Mouse (Mus musculus) left cerebral cortex, postnatal 10 days (tissue): Measurements from ENCODE around the gene Fbxo42. TPM values are rescaled to one million over a fixed set of nuclear protein-coding genes. Genes with fewer than 3 reads are reported as not detected.

Experiments used
- DNase-seq, 2 experiments: peaks; one replicate each; pipeline ENCODE4 v3.0.0; 2021 to 2022; ENCODE audit warnings: low spot score in 2 of 2, mixed read lengths in 1 of 2; ENCODE audit errors: extremely low spot score in 1 of 2
- intact Hi-C: fragments of 180-260 bp; cut with DNase I; formaldehyde crosslinking; loops from one replicate; pipeline ENCODE4 v1.15.1; 2025
- total RNA-seq, 2 experiments: library from RNA; stranded (reverse); gene quantifications; 2 replicates each; pipeline ENCODE4 v1.2.3; 2021

The Fbxo42 gene
- total RNA-seq, 2 experiments from 2014 or later, result 35.2 to 35.4 TPM

DNA sequence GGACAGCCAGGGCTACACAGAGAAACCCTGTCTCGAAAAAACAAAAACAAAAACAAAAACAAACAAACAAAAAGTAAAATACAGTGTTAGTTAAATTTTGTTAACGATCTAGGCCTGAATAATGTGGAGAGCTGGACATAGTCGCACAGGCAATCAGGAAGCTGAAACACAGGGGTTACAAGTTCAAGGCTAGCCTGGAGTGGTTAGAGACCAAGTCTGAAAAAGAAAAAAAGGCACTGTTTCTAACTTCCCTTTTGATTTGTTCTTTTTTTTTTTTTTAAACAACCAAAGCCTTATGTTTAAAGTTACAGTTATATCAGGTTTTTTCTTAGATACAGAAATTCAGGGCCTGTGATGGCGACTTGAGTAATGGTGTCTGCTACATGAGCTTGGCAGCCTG is 12.5 kb downstream of the Fbxo42 start:
- no peak for DNase-seq

DNA sequence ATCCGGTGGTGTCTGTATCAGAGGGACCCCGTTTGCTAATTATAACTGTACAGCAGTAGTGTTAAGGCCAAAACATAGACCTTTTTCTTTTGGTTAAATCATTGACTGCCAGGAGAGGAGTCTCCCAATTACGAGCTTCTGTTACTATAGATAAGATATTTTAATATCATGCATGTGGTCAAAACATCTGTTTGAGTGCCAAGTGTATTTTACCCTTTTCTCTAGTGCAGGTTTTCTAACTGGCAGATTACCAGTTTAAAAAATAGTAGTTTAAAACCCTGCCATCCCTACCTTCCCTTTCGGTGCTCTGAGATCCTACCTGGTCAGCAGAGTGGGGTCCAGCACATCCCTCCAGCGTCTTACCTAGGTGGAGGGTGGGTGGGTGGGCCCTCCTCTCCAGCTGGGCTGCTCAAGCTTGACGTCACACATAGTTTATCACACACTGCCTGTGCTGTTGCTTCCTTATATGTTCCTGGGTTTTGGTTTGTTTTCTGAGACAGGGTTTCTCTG is 14.0 kb downstream of the Fbxo42 start:
- no peak for DNase-seq
- intact Hi-C loops, result no loop called here

More for the DNA sequence above, 12.5 kb downstream of the Fbxo42 start:
- intact Hi-C loops, result no loop called here

DNA sequence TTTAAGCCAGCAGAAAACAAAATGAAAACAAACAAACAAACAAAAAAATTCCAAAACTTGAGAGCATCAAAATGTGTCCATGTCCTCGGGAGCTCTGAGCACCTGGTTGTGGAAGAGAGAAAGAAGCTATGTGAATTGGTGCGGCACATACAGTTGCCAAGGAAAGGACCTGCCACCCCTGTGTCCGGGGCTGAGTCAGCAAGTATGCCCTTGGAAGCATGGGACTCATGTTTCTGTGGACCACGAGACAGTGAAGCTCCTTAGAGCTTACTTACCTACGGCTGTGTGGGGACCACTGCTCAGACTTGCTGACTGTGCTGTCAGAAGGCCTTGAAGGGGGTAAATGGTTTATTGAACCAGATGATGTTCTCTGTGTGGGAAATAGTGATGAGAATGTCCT is 16.0 kb downstream of the Fbxo42 start:
- DNase-seq, result no peak
- intact Hi-C loops, result no loop called here

DNA sequence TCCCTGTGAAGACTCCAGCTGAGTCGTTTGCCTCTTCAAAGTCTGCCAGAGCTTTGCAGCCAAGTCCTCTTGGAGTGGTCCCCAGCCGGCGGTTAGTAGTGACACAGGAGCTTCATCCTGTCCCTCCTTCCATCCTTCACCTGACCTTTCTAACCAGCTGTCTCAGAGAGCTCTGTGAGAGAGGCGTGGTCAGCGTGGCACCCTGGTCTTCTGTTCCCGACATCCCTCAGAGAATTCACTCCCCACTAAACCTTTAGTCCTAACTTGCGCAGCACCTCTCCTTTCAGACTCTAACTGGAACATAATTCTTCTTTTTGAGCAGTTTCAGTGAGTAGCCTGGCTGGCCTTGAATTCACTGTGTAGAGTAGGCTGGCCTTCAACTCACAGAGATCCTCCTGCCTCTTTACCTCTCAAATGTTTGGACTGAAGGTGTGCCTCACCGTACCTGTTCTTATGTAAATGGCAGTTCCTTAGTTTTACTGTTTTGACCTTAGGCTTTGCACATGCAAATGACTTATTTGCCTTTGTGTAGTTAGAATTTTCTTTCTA is 18.1 kb downstream of the Fbxo42 start:
- DNase-seq, result no peak
- intact Hi-C loops, result no loop called here

DNA sequence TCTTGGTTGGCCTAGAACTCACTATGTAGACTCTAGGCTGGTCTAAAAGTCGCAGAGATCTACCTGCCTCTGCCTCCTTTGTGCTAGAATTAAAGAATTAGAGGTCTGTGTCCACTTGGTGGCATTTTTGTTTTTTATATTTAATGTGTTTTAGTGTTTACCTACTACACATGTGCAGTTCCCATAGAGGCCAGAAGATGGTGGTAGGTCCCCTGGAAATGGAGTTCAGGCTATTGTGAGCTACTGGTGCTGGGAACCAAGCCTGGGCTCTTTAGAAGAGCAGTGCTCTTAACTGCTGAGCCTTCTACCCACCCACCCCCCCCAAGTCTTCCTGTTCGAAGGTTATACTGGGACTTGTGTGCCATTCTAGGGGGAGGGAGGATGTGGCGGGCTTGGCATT is 19.4 kb downstream of the Fbxo42 start:
- intact Hi-C loops, result no loop called here
- no peak for DNase-seq

DNA sequence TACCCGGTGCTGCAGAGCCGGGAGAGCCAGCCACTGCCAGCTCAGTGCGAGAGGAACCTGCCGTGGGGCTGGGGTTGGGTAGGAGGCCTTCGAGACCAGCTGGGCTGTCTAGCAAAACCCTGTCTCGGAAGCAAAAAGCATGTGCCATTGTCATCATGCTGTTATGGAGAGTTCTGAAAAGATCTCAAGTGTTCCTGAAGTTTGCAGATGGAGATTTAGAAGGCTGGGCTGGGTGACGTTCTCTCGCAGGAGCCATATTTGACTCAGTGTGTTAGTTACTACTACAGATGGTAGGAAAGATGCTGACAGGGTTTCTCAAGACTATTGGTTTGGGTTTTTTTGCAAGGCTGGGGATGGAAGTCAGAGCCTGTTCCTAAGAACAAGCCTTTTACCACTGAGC is 24.4 kb downstream of the Fbxo42 start:
- intact Hi-C loops, result no loop called here
- DNase-seq, result peak in 1 of 2 experiments; percentile 24

DNA sequence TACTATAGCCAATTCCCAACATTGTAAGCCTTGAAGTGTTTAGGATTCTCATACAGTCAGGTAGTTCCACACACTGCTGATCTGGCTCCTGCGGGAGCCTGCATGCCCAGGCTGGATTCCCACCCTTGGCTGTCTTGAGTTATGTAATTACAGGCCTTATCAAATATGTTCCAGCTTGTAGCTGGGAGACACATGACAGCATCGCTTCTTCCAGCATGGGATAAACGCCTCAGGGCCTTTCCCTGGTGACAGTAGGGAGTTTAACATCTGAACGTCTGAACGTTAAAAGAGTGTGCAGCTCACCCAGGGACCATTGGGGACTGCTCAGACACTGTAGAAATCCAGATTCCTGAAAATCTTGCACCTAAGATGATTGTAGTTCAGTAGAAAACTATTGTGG is 28.1 kb downstream of the Fbxo42 start:
- intact Hi-C loops, result no loop called here
- DNase-seq, result no peak

DNA sequence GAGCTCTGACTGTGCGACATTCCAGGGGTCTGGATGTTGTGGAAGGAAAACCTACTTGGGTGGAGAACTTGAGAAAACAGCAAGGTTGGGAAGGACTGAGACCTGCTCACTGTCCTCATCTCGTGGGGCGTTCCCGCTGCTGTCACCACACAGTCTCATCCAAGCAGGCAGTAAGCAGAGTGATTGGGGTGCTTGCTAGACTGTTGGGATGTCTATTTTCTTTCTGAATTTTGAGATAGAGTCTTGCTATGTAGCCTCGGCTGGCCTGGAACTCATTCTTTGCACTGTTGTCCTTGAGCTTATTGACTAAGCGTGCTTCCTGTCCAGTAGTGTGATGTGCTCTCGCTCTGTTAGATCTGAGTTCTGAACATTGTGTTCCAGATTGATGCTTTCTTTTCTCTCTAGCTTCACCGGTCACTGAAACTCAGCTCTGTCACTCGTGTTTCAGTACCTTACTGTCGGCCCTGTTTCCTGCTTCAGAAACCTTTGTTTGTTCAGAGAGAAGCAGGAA is 28.7 kb downstream of the Fbxo42 start:
- DNase-seq, result no peak
- intact Hi-C loops, result no loop called here

DNA sequence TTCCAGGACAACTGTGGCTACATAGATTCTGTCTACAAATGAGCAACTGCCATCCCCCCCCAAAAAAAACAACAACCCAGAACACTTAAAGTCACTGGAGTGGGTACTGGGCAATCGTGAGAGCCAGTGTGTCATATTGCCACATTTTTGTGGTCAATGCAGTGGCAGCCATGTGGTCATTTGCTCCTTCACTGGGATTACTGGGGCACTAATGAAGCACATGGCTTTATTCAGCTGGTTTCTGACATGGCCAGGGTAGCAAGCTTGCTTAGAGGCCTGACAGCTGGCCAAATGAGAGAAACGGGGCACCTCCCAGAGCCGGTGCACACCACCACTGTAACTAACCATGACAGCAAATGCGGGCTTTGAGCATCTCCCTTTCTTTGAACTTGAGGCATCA is 30.8 kb downstream of the Fbxo42 start:
- no peak for DNase-seq
- intact Hi-C loops, result no loop called here

DNA sequence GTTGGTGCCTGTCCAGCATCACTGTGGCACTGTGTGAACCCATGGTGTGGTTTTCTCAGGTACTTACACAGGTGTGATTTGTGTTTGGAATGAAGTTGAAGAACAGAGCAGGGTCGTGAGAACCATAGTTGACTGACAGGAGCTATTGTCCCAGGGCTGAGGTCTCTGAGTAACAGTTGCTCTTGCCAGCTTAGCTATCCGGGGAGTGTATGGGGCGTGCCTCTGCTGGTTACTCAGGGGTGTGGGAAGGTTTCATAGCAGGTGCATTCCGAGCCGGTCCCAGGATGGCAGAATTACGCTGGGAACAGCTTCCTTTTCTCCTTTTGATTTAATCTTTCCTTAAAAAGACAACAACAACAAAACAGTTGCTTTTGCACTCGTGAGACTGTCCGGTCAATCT is 33.1 kb downstream of the Fbxo42 start:
- DNase-seq, result no peak
- intact Hi-C loops, result no loop called here

DNA sequence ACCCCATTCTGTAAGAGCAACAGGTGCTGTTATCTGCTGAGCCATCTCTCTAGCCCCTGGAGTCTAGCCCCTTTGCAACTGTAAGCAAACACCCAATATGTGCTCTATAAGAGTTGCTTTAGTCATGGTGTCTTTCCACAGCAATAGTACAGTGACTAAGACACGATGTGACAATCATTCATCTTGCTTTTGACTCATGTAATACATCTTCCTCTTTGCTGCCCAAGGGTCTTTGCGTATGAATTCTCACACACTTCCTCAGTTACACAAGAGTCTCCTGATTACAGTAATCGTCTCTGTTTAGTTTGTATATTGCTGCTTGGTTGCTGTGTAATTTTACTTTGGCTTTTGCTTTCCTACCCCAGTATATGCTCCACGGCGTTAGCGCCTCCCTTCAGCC is 34.3 kb downstream of the Fbxo42 start:
- no peak for DNase-seq

DNA sequence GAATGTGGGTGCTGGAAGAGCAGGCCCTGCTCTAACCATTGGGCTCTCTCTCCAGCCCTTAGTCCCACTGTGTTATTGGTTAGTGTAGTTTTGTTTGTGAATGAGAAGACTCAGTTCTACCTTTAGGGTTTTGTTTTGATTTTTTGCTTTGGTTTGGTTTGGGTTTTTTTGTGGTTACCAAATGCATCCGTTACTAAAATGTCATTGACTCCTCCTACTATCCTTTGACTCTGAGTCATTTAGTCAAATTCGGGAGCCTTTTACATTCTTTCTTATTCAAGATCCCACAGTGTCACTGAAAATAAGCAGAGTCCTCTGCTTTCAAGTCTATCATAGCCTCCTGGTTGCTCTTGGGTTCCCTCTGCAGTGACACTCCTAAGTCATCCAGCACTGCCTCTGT is 36.2 kb downstream of the Fbxo42 start:
- no peak for DNase-seq
- intact Hi-C loops, result no loop called here

More for the DNA sequence above, 34.3 kb downstream of the Fbxo42 start:
- intact Hi-C loops, result no loop called here

DNA sequence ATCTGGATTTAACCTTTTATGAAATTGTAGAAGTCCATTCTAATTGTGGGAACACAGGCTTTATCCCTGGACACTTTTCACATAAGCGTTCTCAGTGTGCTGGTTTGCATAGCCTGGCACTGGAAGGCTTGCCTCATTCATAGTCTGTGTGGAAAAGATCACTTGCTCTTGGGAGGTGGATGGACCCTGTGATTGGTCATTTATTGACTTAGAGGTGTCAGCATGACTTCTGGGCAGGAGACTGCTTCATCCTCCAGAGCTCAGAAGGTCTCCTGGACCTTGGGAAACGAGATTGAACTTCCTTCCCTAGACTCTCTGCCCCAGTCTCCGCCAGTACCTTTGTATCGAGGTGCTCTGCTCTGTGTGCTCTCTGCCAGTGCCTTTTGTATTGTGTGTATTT is 36.7 kb downstream of the Fbxo42 start:
- DNase-seq, result no peak
- intact Hi-C loops, result no loop called here

DNA sequence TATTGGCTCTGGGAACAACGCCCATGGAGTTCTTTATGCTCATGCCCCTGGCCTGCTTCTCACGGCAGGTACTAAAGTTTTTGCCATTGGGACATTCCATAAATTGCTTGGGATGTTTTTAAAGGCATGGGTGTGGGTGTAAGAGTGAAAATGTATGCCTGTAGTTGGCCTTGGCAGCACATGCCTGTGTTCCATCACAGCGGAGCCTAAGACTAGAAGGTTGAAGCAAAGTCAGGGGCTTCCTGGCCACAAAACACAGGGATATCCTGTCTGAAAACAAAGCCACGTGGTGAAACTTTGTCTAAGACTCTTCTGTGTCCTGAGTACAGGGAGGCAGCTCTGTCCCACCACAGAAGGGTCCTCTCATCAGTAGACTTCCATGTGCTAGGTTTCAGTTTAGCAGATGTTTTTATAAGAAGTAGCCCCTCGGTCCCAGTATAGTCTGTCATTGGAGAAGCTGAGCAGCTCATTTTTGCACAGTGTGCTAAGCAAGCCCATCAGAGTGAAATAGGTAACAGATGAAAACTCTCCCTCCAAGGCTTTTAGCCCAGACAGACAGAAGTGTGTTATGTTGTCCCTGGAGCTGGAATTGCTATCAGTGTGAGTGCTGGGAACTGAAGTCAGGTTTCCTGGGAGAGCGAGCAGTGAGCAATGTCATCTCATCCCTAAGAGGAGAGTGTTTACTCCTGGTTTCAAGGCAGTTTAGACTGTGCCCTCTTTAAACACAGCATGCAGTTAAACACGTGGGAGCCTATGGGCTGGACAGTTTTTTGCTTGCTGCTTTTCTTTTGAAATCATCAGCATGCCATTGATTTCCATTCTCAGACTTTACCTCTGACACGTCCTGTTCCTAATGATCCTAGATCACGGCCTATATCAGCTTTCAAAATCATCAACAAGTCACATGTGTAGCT is 39.5 kb downstream of the Fbxo42 start:
- intact Hi-C loops, result no loop called here
- no peak for DNase-seq

DNA sequence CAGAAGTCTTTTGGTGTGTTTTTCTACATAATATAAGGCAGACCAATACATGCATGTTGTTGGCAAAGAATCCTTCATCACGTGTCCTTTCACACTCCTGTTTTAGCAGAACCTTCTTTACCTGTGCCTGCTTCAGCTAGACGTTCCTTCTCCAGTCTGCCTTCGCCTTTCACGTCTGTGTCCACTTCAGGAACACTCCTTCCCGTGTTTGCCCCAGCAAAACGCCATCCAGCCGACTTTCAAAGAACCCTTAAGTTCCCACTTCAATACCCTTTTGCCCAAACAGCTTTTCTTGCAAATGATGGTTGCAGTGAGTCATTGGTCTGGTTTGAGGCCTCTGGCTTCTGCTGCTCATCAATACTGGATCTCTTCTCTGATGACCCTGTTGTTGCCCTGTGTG is 43.6 kb downstream of the Fbxo42 start:
- intact Hi-C loops, result no loop called here
- DNase-seq, result no peak

DNA sequence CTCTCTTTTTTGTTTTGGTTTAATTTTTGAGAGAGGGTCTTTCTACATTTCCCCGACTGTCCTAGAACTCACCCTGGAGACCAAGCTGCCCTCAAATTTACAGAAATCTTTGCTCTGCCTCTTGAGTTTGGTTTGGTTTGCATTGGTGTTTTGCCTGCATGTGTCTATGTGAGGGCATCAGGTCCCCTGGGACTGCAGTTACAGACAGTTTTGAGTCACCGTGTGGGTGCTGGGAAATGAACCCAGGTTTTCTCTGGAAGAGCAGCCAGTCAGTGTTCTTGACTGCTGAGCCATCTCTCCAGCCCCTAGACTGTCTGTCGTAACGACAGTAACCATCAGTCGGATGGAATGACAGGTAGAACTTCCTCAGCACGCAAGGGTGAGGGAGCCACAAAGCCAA is 46.8 kb downstream of the Fbxo42 start:
- intact Hi-C loops, result no loop called here

DNA sequence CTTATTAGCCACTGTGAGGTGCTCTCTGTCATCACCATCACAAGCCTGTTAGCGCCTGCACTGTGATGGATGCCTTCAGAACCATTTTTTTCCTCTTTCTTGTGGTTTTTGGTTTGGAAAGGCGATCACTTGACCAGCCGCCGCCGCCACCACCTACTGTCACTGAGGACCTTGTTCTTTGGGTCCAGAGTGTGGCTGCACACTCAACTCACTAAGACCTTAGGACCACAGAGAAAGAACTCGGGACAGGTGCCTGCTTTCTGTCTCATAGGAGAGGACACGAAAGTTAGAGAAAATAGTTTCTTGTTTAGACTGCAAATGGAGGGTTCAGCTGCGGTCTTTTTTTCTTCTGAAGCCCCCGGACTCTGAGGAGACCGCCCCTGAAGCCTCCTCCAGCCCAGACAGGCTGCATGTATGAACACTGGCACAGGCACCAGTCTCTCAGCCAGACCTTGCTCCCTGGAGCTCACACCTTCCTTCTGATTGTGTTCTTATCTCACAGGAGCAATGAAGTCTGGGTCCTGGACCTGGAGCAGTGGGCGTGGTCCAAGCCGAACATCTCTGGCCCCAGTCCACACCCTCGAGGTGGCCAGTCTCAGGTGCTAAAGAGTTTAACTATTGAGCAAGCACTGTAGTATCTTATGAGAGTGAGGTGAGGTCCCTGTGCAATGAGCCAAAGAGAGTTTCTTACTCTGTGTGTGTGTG is 49.4 kb downstream of the Fbxo42 start:
- DNase-seq, result no peak
- intact Hi-C loops, result no loop called here

More for the DNA sequence above, 46.8 kb downstream of the Fbxo42 start:
- no peak for DNase-seq

DNA sequence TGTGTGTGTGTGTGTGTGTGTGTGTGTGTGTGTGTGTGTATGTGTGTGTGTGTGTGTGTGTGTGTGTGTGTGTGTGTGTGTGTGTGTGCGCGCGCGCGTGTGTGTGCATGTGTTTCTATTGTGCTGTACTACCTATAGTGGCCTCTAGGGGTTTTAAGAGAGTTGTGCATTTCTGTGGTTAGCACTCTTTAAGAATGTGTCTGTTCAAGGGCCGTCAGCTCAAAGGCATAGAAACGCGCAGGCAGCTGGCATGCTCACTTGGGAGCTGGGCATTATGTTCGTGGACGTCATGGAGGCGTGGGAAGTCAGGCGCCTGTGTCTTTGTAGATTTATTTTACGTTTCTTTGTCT is 49.9 kb downstream of the Fbxo42 start:
- intact Hi-C loops, result no loop called here
- DNase-seq, result no peak

DNA sequence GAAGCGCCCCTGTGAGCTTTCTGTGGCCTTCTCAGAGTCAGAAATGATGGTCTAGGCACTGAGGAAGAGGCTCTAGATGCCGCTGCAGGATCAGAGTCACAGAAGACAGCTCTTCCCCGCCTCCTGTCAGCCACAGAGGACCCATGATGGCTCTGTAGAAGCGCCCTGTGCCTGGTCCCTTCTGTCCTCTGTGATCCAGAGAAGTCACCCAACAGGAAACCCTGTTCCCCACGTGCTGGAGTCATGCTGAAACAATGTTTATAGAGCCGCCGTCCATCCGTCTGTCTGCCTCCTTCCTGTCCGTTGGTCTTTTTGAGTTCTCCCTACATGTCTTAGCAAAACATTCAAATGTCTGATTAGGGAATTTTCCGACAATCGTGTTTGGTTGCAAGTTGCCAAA is 53.2 kb downstream of the Fbxo42 start:
- DNase-seq, result no peak
- intact Hi-C loops, result loop anchor here (5.0 kb wide), 1 partner anchor 54 kb away; the partner anchor contains the start of gene Fbxo42
